Mouse (Mus musculus): ENCODE data around the gene Lrrc26. TPM values are rescaled to one million over a fixed set of nuclear protein-coding genes. Genes with fewer than 3 reads are reported as not detected.

Gene Lrrc26
- polyA plus RNA-seq, 1 experiment from 2014 or later: 0.30 TPM

- Histone ChIP-seq H3K36me3 (ENCODE audit: control insufficient read depth, insufficient read depth, low read length) (peaks cover under 1% of the 10 kb centered on the region; the same call in 1 of the 2 replicates), H3K4me3 (replicated peaks; ENCODE audit: low read depth, low read length) (peak overlapping the region; percentile 57), H3K27me3 (ENCODE audit: control insufficient read depth, insufficient read depth, low read length) (peaks cover 21% of the 10 kb centered on the region), H3K4me1 (ENCODE audit: control insufficient read depth, insufficient read depth, low read length) (0 out of 2 replicates have a peak, but pooled peaks cover 2% of the 10 kb centered on the region), H3K4me2 (ENCODE audit: low read length) (peak overlapping the region; percentile 64), H3K9me3 (ENCODE audit: control insufficient read depth, low read length) (no peaks in the 10 kb centered on the region), H3K9ac (replicated peaks; ENCODE audit: low read length) (peak overlapping the region; percentile 61), H3K27ac (replicated peaks; ENCODE audit: low read depth, low read length) (peak overlapping the region; percentile 77)
- peak; percentile 69 for DNase-seq
- WGBS: 4% methylated on average over 31 of the region's 31 CpGs
- ATAC-seq (ENCODE audit: low FRiP score, low TSS enrichment): peak; percentile 38
These were observed 28.6 kb downstream of the Lrrc26 start for GRCm38 (mm10) chr2:25318119-25318966.

- peak; percentile 78 for ATAC-seq (ENCODE audit: low FRiP score, low TSS enrichment)
These were observed 29.5 kb downstream of the Lrrc26 start, which contains the start of gene Grin1 for GRCm38 (mm10) chr2:25318971-25319773. TSS of gene Grin1 (minus strand) at chr2:25319187.

GRCm38 (mm10) chr2:25320084-25320483, 30.4 kb downstream of the Lrrc26 start:
- 42% methylated on average over 2 of the region's 2 CpGs for WGBS
- no peak overlapping the region for H3K9ac ChIP-seq (replicated peaks; ENCODE audit: low read length)

More at GRCm38 (mm10) chr2:25318971-25319773, 29.5 kb downstream of the Lrrc26 start, which contains the start of gene Grin1:
- Histone ChIP-seq H3K36me3 (ENCODE audit: control insufficient read depth, insufficient read depth, low read length) (no peaks in the 10 kb centered on the region), H3K9me3 (ENCODE audit: control insufficient read depth, low read length) (no peaks in the 10 kb centered on the region), H3K9ac (replicated peaks; ENCODE audit: low read length) (peak within 1 kb of the TSS; percentile 61), H3K4me1 (ENCODE audit: control insufficient read depth, insufficient read depth, low read length) (0 out of 2 replicates have a peak, but pooled peaks cover 2% of the 10 kb centered on the region), H3K4me3 (replicated peaks; ENCODE audit: low read depth, low read length) (peak within 1 kb of the TSS; percentile 57), H3K27me3 (ENCODE audit: control insufficient read depth, insufficient read depth, low read length) (peaks cover 16% of the 10 kb centered on the region), H3K27ac (replicated peaks; ENCODE audit: low read depth, low read length) (peak within 1 kb of the TSS; percentile 77), H3K4me2 (ENCODE audit: low read length) (peak within 1 kb of the TSS; percentile 64)
- WGBS: 10% methylated on average over 58 of the region's 58 CpGs
- peak; percentile 96 for DNase-seq

GRCm38 (mm10) chr2:25326036-25326435, 36.3 kb downstream of the Lrrc26 start:
- Histone ChIP-seq H3K36me3 (ENCODE audit: control insufficient read depth, insufficient read depth, low read length) (no peaks in the 10 kb centered on the region), H3K4me1 (ENCODE audit: control insufficient read depth, insufficient read depth, low read length) (peaks cover under 1% of the 10 kb centered on the region; the same call in 1 of the 2 replicates), H3K4me2 (ENCODE audit: low read length) (no peak overlapping the region), H3K27me3 (ENCODE audit: control insufficient read depth, insufficient read depth, low read length) (no peaks in the 10 kb centered on the region), H3K4me3 (replicated peaks; ENCODE audit: low read depth, low read length) (no peak overlapping the region), H3K9me3 (ENCODE audit: control insufficient read depth, low read length) (no peaks in the 10 kb centered on the region), H3K9ac (replicated peaks; ENCODE audit: low read length) (no peak overlapping the region), H3K27ac (replicated peaks; ENCODE audit: low read depth, low read length) (no peak overlapping the region)
- ATAC-seq (ENCODE audit: low FRiP score, low TSS enrichment) (no peak), DNase-seq (no peak)
- 86% methylated on average over 2 of the region's 2 CpGs for WGBS

More at GRCm38 (mm10) chr2:25320084-25320483, 30.4 kb downstream of the Lrrc26 start:
- H3K4me1 ChIP-seq (ENCODE audit: control insufficient read depth, insufficient read depth, low read length): 0 out of 2 replicates have a peak, but pooled peaks cover 2% of the 10 kb centered on the region
- H3K27ac ChIP-seq (replicated peaks; ENCODE audit: low read depth, low read length): no peak overlapping the region
- H3K36me3 ChIP-seq (ENCODE audit: control insufficient read depth, insufficient read depth, low read length): no peaks in the 10 kb centered on the region
- peaks cover 11% of the 10 kb centered on the region for H3K27me3 ChIP-seq (ENCODE audit: control insufficient read depth, insufficient read depth, low read length)
- DNase-seq (no peak), ATAC-seq (ENCODE audit: low FRiP score, low TSS enrichment) (no peak)
- H3K4me3 ChIP-seq (replicated peaks; ENCODE audit: low read depth, low read length): no peak overlapping the region
- no peak overlapping the region for H3K4me2 ChIP-seq (ENCODE audit: low read length)
- H3K9me3 ChIP-seq (ENCODE audit: control insufficient read depth, low read length): no peaks in the 10 kb centered on the region

- WGBS: 32% methylated on average over 7 of the region's 7 CpGs
- peaks cover 7% of the 10 kb centered on the region for H3K4me1 ChIP-seq (ENCODE audit: control insufficient read depth, insufficient read depth, low read length)
- ATAC-seq (ENCODE audit: low FRiP score, low TSS enrichment) (no peak), DNase-seq (peak; percentile 73)
- no peaks in the 10 kb centered on the region for H3K36me3 ChIP-seq (ENCODE audit: control insufficient read depth, insufficient read depth, low read length)
- H3K27me3 ChIP-seq (ENCODE audit: control insufficient read depth, insufficient read depth, low read length): no peaks in the 10 kb centered on the region
- H3K4me3 ChIP-seq (replicated peaks; ENCODE audit: low read depth, low read length): no peak overlapping the region
- no peaks in the 10 kb centered on the region for H3K9me3 ChIP-seq (ENCODE audit: control insufficient read depth, low read length)
- H3K27ac ChIP-seq (replicated peaks; ENCODE audit: low read depth, low read length): no peak overlapping the region
- H3K9ac ChIP-seq (replicated peaks; ENCODE audit: low read length): no peak overlapping the region
- H3K4me2 ChIP-seq (ENCODE audit: low read length): no peak overlapping the region
These were observed 38.7 kb downstream of the Lrrc26 start for GRCm38 (mm10) chr2:25328440-25328839.

- DNase-seq (no peak), ATAC-seq (ENCODE audit: low FRiP score, low TSS enrichment) (no peak)
- no peak overlapping the region for H3K27ac ChIP-seq (replicated peaks; ENCODE audit: low read depth, low read length)
- no peaks in the 10 kb centered on the region for H3K27me3 ChIP-seq (ENCODE audit: control insufficient read depth, insufficient read depth, low read length)
- 63% methylated on average over 9 of the region's 9 CpGs for WGBS
- H3K4me3 ChIP-seq (replicated peaks; ENCODE audit: low read depth, low read length): peak overlapping the region; percentile 92
- H3K9ac ChIP-seq (replicated peaks; ENCODE audit: low read length): peak overlapping the region; percentile 80
- H3K9me3 ChIP-seq (ENCODE audit: control insufficient read depth, low read length): no peaks in the 10 kb centered on the region
- H3K4me2 ChIP-seq (ENCODE audit: low read length): peak overlapping the region; percentile 93
- H3K36me3 ChIP-seq (ENCODE audit: control insufficient read depth, insufficient read depth, low read length): peaks cover 29% of the 10 kb centered on the region
- H3K4me1 ChIP-seq (ENCODE audit: control insufficient read depth, insufficient read depth, low read length): peaks cover 11% of the 10 kb centered on the region
These were observed 41.8 kb downstream of the Lrrc26 start for GRCm38 (mm10) chr2:25331470-25331869.

GRCm38 (mm10) chr2:25332286-25333160, 42.8 kb downstream of the Lrrc26 start, which contains the start of gene Man1b1:
TSS of gene Man1b1 (plus strand) at chr2:25332338.
- H3K4me2 ChIP-seq (ENCODE audit: low read length): peak within 1 kb of the TSS; percentile 93
- no peaks in the 10 kb centered on the region for H3K27me3 ChIP-seq (ENCODE audit: control insufficient read depth, insufficient read depth, low read length)
- H3K9me3 ChIP-seq (ENCODE audit: control insufficient read depth, low read length): no peaks in the 10 kb centered on the region
- peaks cover 11% of the 10 kb centered on the region for H3K4me1 ChIP-seq (ENCODE audit: control insufficient read depth, insufficient read depth, low read length)
- peak within 1 kb of the TSS; percentile 91 for H3K27ac ChIP-seq (replicated peaks; ENCODE audit: low read depth, low read length)
- peak; percentile 100 for DNase-seq
- under 1% methylated on average over 78 of the region's 78 CpGs for WGBS
- peak within 1 kb of the TSS; percentile 83 for H3K9ac ChIP-seq (replicated peaks; ENCODE audit: low read length)
- H3K4me3 ChIP-seq (replicated peaks; ENCODE audit: low read depth, low read length): peak within 1 kb of the TSS; percentile 92
- ATAC-seq (ENCODE audit: low FRiP score, low TSS enrichment): peak; percentile 98
- H3K36me3 ChIP-seq (ENCODE audit: control insufficient read depth, insufficient read depth, low read length): peaks cover 40% of the 10 kb centered on the region

- Histone ChIP-seq H3K27me3 (ENCODE audit: control insufficient read depth, insufficient read depth, low read length) (no peaks in the 10 kb centered on the region), H3K9ac (replicated peaks; ENCODE audit: low read length) (peak overlapping the region; percentile 83), H3K9me3 (ENCODE audit: control insufficient read depth, low read length) (no peaks in the 10 kb centered on the region), H3K4me2 (ENCODE audit: low read length) (peak overlapping the region; percentile 93), H3K4me3 (replicated peaks; ENCODE audit: low read depth, low read length) (peak overlapping the region; percentile 92), H3K4me1 (ENCODE audit: control insufficient read depth, insufficient read depth, low read length) (peaks cover 11% of the 10 kb centered on the region), H3K27ac (replicated peaks; ENCODE audit: low read depth, low read length) (no peak overlapping the region), H3K36me3 (ENCODE audit: control insufficient read depth, insufficient read depth, low read length) (peaks cover 50% of the 10 kb centered on the region)
- ATAC-seq (ENCODE audit: low FRiP score, low TSS enrichment): no peak
- DNase-seq: no peak
- WGBS: 89% methylated on average over 2 of the region's 2 CpGs
These were observed 43.9 kb downstream of the Lrrc26 start for GRCm38 (mm10) chr2:25333569-25333968.

Measured in midbrain, embryonic 14.5 days (tissue).